Mouse (Mus musculus) urinary bladder, adult 2 months (tissue): ENCODE results near the gene Olfr1151. TPM values are rescaled to one million over a fixed set of nuclear protein-coding genes. Genes with fewer than 3 reads are reported as not detected.

Experiments
- DNase-seq: peaks from one replicate; pipeline ENCODE4 v3.0.0; 2022; ENCODE audit warnings: low spot score
- polyA plus RNA-seq: library from polyadenylated mRNA; depleted of rRNA; stranded (reverse); fragments of >200 nt; gene quantifications from 2 replicates; pipeline ENCODE4 v1.2.3, GENCODE M21; 2012; rRNA removed

Olfr1151 gene
- not detected in 2 replicates for polyA plus RNA-seq

- no peak for DNase-seq
Measured at GRCm38 (mm10) chr2:87855562-87855961, at the start of gene Olfr1151. Olfr1151 (plus strand) TSS chr2:87855862.

- no peak for DNase-seq
Measured at GRCm38 (mm10) chr2:87809522-87809921, 46.1 kb upstream of the Olfr1151 start, which contains the start of gene Olfr1145. Olfr1145 (plus strand) TSS chr2:87809822.

GRCm38 (mm10) chr2:87830233-87830632 is 25.4 kb upstream of the Olfr1151 start, which contains the start of gene Olfr1148:
Olfr1148 (plus strand) TSS chr2:87830533.
- DNase-seq = no peak

GRCm38 (mm10) chr2:87843693-87844092 is 12.0 kb upstream of the Olfr1151 start, which contains the start of gene Olfr1150-ps1:
Olfr1150-ps1 (plus strand) TSS chr2:87843993.
- no peak for DNase-seq

- DNase-seq = no peak
Measured at GRCm38 (mm10) chr2:87866192-87866591, 10.5 kb downstream of the Olfr1151 start, which contains the start of gene Olfr1152. Olfr1152 (plus strand) TSS chr2:87866492.

- DNase-seq = no peak
Measured at GRCm38 (mm10) chr2:87894662-87895061, 39.0 kb downstream of the Olfr1151 start, which contains the start of gene Olfr1153. Olfr1153 (plus strand) TSS chr2:87894962.

- no peak for DNase-seq
Measured at GRCm38 (mm10) chr2:87905066-87905465, 49.4 kb downstream of the Olfr1151 start, which contains the start of gene Olfr1154. Olfr1154 (minus strand) TSS chr2:87905166.

Other genes with a start within 250 kb of the Olfr1151 start
- not detected in 2 replicates for gene Olfr1130, start 249.7 kb upstream of the Olfr1151 start, polyA plus RNA-seq
- gene Olfr1131, start 228.8 kb upstream of the Olfr1151 start, polyA plus RNA-seq = not detected in 2 replicates
- not detected in 2 replicates for gene Olfr1132, start 218.3 kb upstream of the Olfr1151 start, polyA plus RNA-seq
- gene Olfr1133, start 208.5 kb upstream of the Olfr1151 start, polyA plus RNA-seq = not detected in 2 replicates
- not detected in 2 replicates for gene Olfr1134, start 197.4 kb upstream of the Olfr1151 start, polyA plus RNA-seq
- not detected in 2 replicates for gene Olfr1135, start 182.2 kb upstream of the Olfr1151 start, polyA plus RNA-seq
- gene Olfr1136, start 161.9 kb upstream of the Olfr1151 start, polyA plus RNA-seq = not detected in 2 replicates
- gene Olfr1137, start 142.7 kb upstream of the Olfr1151 start, polyA plus RNA-seq = not detected in 2 replicates
- gene Olfr1138, start 115.9 kb upstream of the Olfr1151 start, polyA plus RNA-seq = not detected in 2 replicates
- not detected in 2 replicates for gene Olfr1140, start 112.1 kb upstream of the Olfr1151 start, polyA plus RNA-seq
- gene Olfr1141, start 101.9 kb upstream of the Olfr1151 start, polyA plus RNA-seq = not detected in 2 replicates
- not detected in 2 replicates for gene Olfr152, start 76.4 kb upstream of the Olfr1151 start, polyA plus RNA-seq
- not detected in 2 replicates for gene Olfr1143, start 55.3 kb upstream of the Olfr1151 start, polyA plus RNA-seq
- not detected in 2 replicates for gene Olfr1145, start 46.0 kb upstream of the Olfr1151 start, polyA plus RNA-seq
- gene Olfr1148, start 25.3 kb upstream of the Olfr1151 start, polyA plus RNA-seq = not detected in 2 replicates
- gene Olfr1150-ps1, start 11.9 kb upstream of the Olfr1151 start, polyA plus RNA-seq = not detected in 2 replicates
- gene Olfr1152, start 10.6 kb downstream of the Olfr1151 start, polyA plus RNA-seq = not detected in 2 replicates
- not detected in 2 replicates for gene Olfr1153, start 39.1 kb downstream of the Olfr1151 start, polyA plus RNA-seq
- gene Olfr1154, start 49.3 kb downstream of the Olfr1151 start, polyA plus RNA-seq = not detected in 2 replicates
- not detected in 2 replicates for gene Olfr1155, start 89.3 kb downstream of the Olfr1151 start, polyA plus RNA-seq
- not detected in 2 replicates for gene Olfr1156, start 97.2 kb downstream of the Olfr1151 start, polyA plus RNA-seq
- gene Olfr1157, start 112.4 kb downstream of the Olfr1151 start, polyA plus RNA-seq = not detected in 2 replicates
- gene Olfr74, start 118.8 kb downstream of the Olfr1151 start, polyA plus RNA-seq = not detected in 2 replicates
- not detected in 2 replicates for gene Olfr1158, start 134.3 kb downstream of the Olfr1151 start, polyA plus RNA-seq
- gene Olfr1160, start 152.4 kb downstream of the Olfr1151 start, polyA plus RNA-seq = not detected in 2 replicates
- not detected in 2 replicates for gene Olfr1161, start 166.9 kb downstream of the Olfr1151 start, polyA plus RNA-seq
- gene Olfr73, start 181.8 kb downstream of the Olfr1151 start, polyA plus RNA-seq = not detected in 2 replicates
- not detected in 2 replicates for gene Olfr1162, start 195.3 kb downstream of the Olfr1151 start, polyA plus RNA-seq
- not detected in 2 replicates for gene Olfr1163, start 216.0 kb downstream of the Olfr1151 start, polyA plus RNA-seq
- not detected in 2 replicates for gene Olfr1164, start 238.1 kb downstream of the Olfr1151 start, polyA plus RNA-seq